Mouse (Mus musculus): ENCODE data around the gene Fosb. TPM values are rescaled to one million over a fixed set of nuclear protein-coding genes. Genes with fewer than 3 reads are reported as not detected.

The Fosb gene
- total and polyA plus RNA-seq, 2 experiments from 2014 or later: 0.10 to 0.80 TPM

DNA sequence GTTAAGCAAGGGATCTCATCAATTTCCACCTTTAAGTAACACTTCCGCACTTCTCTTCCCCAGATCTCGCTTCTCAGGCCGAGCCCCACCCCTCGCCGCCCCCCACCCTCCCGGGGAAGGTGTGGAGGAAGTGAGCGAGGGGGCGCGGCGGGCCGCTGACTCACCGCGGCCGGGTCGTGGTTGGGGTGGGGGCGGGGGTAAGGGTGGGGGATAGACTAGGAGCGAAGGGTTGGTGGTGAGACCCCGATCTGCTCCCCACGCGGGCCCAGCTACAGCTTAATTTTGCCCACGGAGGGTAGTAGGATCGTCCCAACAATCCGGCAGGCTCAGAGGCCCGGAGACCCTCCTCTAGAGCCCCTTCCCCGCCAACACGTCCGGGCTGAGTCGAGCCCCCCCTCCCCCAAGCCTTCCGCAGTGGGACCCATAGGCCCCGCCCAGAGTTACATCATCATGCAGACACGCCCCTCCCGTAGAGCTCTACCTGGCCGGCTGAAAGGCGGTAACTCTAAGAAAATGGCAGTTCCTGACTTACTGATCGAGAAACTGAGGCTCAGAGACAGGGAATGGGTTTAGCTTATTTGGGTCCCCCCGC lies 37.6 kb downstream of the Fosb start:
- Histone ChIP-seq H3K4me2 (ENCODE audit: low read depth, low read length) (peak overlapping the region; percentile 100), H3K27ac (ENCODE audit: low read depth) (peak overlapping the region; percentile 96), H3K27me3 (ENCODE audit: control insufficient read depth, insufficient read depth, low read length) (no peaks in the 10 kb centered on the region), H3K4me1 (ENCODE audit: control insufficient read depth, insufficient read depth) (peaks cover 18% of the 10 kb centered on the region), H3K9ac (replicated peaks; ENCODE audit: low read depth, low read length) (peak overlapping the region; percentile 84), H3K4me3 (ENCODE audit: low read depth, low read length) (peak overlapping the region; percentile 99), H3K9me3 (replicated peaks; ENCODE audit: control insufficient read depth, low read length) (no peaks in the 10 kb centered on the region), H3K36me3 (replicated peaks; ENCODE audit: control insufficient read depth, insufficient read depth, low read length) (0 out of 2 replicates have a peak, but pooled peaks cover 7% of the 10 kb centered on the region)
- no peak for TF ChIP-seq EP300 (IDR thresholded peaks at IDR 0.05; ENCODE audit: low read depth)
- TF ChIP-seq CTCF (IDR thresholded peaks at IDR 0.05; ENCODE audit: low read depth): no peak
- peak; percentile 34 for DNase-seq (ENCODE audit: low spot score)
- ATAC-seq (ENCODE audit: insufficient read depth, low read depth): peak; percentile 37
- under 1% methylated on average over 36 of the region's 36 CpGs for WGBS

DNA sequence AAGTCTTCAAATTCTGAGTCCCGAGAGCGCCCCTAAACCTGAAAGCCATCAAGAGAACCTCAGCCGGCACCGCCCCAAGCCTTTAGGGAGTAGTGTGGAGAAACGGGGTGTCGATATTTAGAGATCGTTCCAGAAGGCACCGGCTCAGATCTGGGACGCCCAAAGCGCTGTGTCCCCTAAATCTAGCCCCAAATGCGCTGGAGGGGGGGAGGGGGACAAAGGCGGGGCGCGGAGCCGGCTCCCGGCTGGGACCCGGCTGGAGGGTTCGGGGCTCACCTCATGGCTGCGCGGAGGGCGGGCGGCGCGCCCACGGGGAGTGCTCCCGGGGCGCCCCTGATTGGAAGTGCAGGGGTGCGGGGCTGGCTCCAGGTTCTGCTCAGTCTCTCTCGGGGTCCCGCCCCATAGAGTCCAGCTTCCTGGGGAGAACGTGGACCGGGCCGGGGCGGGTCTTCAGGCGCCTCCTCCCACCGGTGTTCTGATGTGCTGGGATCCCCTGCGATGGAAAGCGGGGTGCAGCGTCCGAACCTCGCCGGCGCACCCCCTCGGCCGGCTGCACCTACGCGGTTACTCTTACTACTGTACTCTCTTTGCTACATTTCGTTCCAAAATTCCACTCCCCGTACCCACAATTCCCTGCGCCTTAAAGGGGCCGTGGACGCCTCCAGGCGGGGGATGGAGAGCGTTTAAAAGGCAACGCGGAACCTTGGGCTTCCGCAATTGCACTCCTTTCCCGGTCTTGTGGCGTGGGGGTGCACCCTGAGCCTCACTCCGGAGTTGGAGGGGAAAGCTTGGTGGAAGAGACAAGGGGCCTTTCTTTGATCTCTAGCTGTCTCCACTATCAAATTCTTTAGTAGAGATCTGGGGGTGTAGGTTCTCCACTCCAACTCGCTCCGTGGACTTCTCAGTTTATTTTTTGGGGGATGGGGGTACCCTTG lies 38.3 kb downstream of the Fosb start, which contains the start of gene Vasp:
Gene Vasp (minus strand): TSS at position 580 of the 935 bp plus-strand sequence.
- ATAC-seq (ENCODE audit: insufficient read depth, low read depth) (peak; percentile 59), DNase-seq (ENCODE audit: low spot score) (peak; percentile 83)
- H3K4me1 ChIP-seq (ENCODE audit: control insufficient read depth, insufficient read depth): peaks cover 26% of the 10 kb centered on the region
- H3K36me3 ChIP-seq (replicated peaks; ENCODE audit: control insufficient read depth, insufficient read depth, low read length): 0 out of 2 replicates have a peak, but pooled peaks cover 7% of the 10 kb centered on the region
- peak within 1 kb of the TSS; percentile 99 for H3K4me3 ChIP-seq (ENCODE audit: low read depth, low read length)
- under 1% methylated on average over 60 of the region's 62 CpGs for WGBS
- no peaks in the 10 kb centered on the region for H3K9me3 ChIP-seq (replicated peaks; ENCODE audit: control insufficient read depth, low read length)
- H3K4me2 ChIP-seq (ENCODE audit: low read depth, low read length): peak within 1 kb of the TSS; percentile 100
- H3K27me3 ChIP-seq (ENCODE audit: control insufficient read depth, insufficient read depth, low read length): no peaks in the 10 kb centered on the region
- H3K9ac ChIP-seq (replicated peaks; ENCODE audit: low read depth, low read length): peak within 1 kb of the TSS; percentile 84
- no peak for TF ChIP-seq EP300 (IDR thresholded peaks at IDR 0.05; ENCODE audit: low read depth)
- TF ChIP-seq CTCF (IDR thresholded peaks at IDR 0.05; ENCODE audit: low read depth): no peak
- peak within 1 kb of the TSS; percentile 96 for H3K27ac ChIP-seq (ENCODE audit: low read depth)

DNA sequence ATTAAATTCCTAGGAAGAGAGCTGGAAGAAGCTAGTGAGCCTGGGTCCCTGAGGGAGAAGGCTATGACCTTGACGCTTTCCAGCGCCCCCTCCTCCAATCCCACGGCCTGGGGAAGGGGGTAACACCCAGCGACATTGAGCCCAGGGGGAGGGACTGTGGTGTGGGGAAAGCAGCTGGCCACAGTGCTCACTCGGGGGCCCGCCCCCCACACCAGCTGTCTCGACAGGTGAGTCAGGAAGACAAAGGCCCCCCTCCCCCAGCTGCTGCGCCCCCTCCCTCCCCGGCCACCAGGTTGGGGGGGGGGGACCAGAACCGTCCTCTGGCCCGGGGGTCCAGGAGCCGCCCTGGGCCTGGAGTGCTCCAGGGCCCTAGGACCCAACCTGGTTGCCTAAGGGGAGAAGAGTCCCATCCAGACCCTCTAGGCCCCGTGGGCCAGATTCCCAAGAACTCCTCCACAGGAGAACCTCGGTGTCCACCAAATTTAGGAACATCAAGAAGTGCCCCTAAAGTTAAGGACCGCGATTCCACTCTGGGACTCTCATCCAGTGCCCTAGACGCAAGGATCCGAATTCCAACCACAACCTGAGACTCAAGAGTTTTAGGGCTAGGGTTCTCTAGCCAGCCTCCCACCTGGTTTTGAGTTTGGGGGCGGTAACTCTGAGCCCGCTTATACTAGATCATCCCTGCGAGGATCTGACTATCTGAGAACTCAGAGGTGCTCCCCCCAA lies 39.2 kb downstream of the Fosb start:
- no peak for TF ChIP-seq CTCF (IDR thresholded peaks at IDR 0.05; ENCODE audit: low read depth)
- TF ChIP-seq EP300 (IDR thresholded peaks at IDR 0.05; ENCODE audit: low read depth): no peak
- H3K27me3 ChIP-seq (ENCODE audit: control insufficient read depth, insufficient read depth, low read length): no peaks in the 10 kb centered on the region
- peak overlapping the region; percentile 84 for H3K9ac ChIP-seq (replicated peaks; ENCODE audit: low read depth, low read length)
- H3K4me1 ChIP-seq (ENCODE audit: control insufficient read depth, insufficient read depth): peaks cover 34% of the 10 kb centered on the region
- peak overlapping the region; percentile 100 for H3K4me2 ChIP-seq (ENCODE audit: low read depth, low read length)
- peak overlapping the region; percentile 96 for H3K27ac ChIP-seq (ENCODE audit: low read depth)
- 0% methylated on average over 18 of the region's 21 CpGs for WGBS
- DNase-seq (ENCODE audit: low spot score): peak; percentile 19
- no peak for ATAC-seq (ENCODE audit: insufficient read depth, low read depth)
- 0 out of 2 replicates have a peak, but pooled peaks cover 7% of the 10 kb centered on the region for H3K36me3 ChIP-seq (replicated peaks; ENCODE audit: control insufficient read depth, insufficient read depth, low read length)
- no peaks in the 10 kb centered on the region for H3K9me3 ChIP-seq (replicated peaks; ENCODE audit: control insufficient read depth, low read length)
- peak overlapping the region; percentile 99 for H3K4me3 ChIP-seq (ENCODE audit: low read depth, low read length)

DNA sequence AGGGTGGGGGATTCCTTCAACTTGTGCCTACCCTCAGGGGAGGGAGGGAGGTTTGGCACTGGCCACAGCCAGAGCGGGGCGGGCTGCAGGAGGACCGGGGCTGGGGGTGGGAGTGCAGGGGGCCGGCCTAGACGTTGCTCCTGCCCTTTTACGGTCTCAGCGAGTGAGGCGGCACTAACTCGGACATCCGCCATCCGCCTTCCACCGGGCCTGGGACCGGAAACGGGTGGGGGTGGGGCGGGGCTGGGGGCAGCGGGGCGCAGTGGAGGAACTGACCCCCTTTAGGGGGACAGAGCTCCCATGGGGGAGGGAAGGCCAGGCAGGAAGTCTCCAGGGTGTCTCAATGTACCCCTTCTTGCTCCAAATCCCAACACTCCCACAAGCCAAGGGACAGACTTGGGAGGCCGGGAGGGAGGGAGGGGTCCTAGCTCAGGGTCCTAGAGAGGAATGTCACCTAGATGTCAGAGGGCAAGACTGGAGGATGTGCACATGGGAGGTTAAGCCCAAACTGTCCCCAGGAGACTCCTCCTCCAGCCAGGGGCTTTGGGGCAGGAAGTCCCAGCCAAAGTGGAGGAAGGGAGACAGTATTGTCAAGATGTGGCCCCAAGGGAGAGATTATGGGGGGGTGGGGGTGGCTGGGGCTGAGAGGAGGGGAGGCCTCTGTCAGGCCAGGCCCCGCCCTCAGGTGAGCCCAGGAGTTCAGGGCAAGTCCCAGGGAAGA lies 40.0 kb downstream of the Fosb start:
- DNase-seq (ENCODE audit: low spot score) (peak; percentile 90), ATAC-seq (ENCODE audit: insufficient read depth, low read depth) (peak; percentile 81)
- under 1% methylated on average over 10 of the region's 19 CpGs for WGBS
- Histone ChIP-seq H3K4me2 (ENCODE audit: low read depth, low read length) (peak overlapping the region; percentile 100), H3K4me1 (ENCODE audit: control insufficient read depth, insufficient read depth) (peaks cover 42% of the 10 kb centered on the region), H3K27ac (ENCODE audit: low read depth) (peak overlapping the region; percentile 96), H3K9me3 (replicated peaks; ENCODE audit: control insufficient read depth, low read length) (no peaks in the 10 kb centered on the region), H3K4me3 (ENCODE audit: low read depth, low read length) (peak overlapping the region; percentile 99), H3K9ac (replicated peaks; ENCODE audit: low read depth, low read length) (peak overlapping the region; percentile 84), H3K27me3 (ENCODE audit: control insufficient read depth, insufficient read depth, low read length) (no peaks in the 10 kb centered on the region), H3K36me3 (replicated peaks; ENCODE audit: control insufficient read depth, insufficient read depth, low read length) (peaks cover 14% of the 10 kb centered on the region; the same call in 1 of the 2 replicates)
- TF ChIP-seq EP300 (IDR thresholded peaks at IDR 0.05; ENCODE audit: low read depth): no peak
- no peak for TF ChIP-seq CTCF (IDR thresholded peaks at IDR 0.05; ENCODE audit: low read depth)
